Comparison of ENCODE assay signal across 8 mouse cellular contexts in genomic region chr12:5166141-5166540, GRCm38 (mm10).
A peak's percentile ranks its signal among the peaks of the same experiment; 100 is the strongest.
DNase-seq lines count a peak whose midpoint lies in the region; ATAC-seq and TF ChIP-seq lines count a peak whose summit lies in the region.

No protein-coding gene starts in this region.

- no peak overlapping the region for H3K27ac ChIP-seq in liver, embryonic 14.5 days
- no peak overlapping the region for H3K27ac ChIP-seq in lung, embryonic 16.5 days (ENCODE audit: low read length)
- H3K27ac ChIP-seq in testis, adult 2 months (ENCODE audit: control insufficient read depth, insufficient read depth, low read depth, low read length): no peak overlapping the region

- H3K27me3 ChIP-seq in liver, embryonic 14.5 days (ENCODE audit: control insufficient read depth, insufficient read depth, low read length): no peaks in the 10 kb centered on the region
- no peaks in the 10 kb centered on the region for H3K27me3 ChIP-seq in lung, embryonic 16.5 days (ENCODE audit: control insufficient read depth, insufficient read depth, low read depth, low read length)
- H3K27me3 ChIP-seq in testis, adult 2 months (ENCODE audit: control insufficient read depth, insufficient read depth, low read length): no peaks in the 10 kb centered on the region

- H3K9me3 ChIP-seq in liver, embryonic 14.5 days (ENCODE audit: control insufficient read depth, low read length): no peaks in the 10 kb centered on the region
- H3K9me3 ChIP-seq in lung, embryonic 16.5 days (ENCODE audit: control insufficient read depth, low read length): no peaks in the 10 kb centered on the region

- ATAC-seq in liver, embryonic 14.5 days (ENCODE audit: insufficient read depth): no peak
- peak; percentile 74 for ATAC-seq in lung, embryonic 16.5 days (ENCODE audit: low read depth)
- no peak for ATAC-seq in erythroblast, adult 5-6 weeks (replicated peaks; ENCODE audit: low FRiP score, poor library complexity, severe bottlenecking)

- TF ChIP-seq POLR2A in testis, adult 2 months (IDR thresholded peaks at IDR 0.05; ENCODE audit: control insufficient read depth, low read depth, low read length): no peak

- peak; percentile 29; the same call in 1 of the 2 replicates for TF ChIP-seq CTCF in liver, embryonic 14.5 days (IDR thresholded peaks at IDR 0.05; ENCODE audit: low read depth)
- TF ChIP-seq CTCF in testis, adult 2 months (IDR thresholded peaks at IDR 0.05; ENCODE audit: control insufficient read depth, insufficient read depth, insufficient replicate concordance, low read depth, low read length): peak; percentile 45; the same call in 1 of the 2 replicates

- WGBS in liver, embryonic 14.5 days (ENCODE audit: insufficient replicate concordance): 32% methylated on average over 6 of the region's 6 CpGs
- WGBS in lung, embryonic 16.5 days: 48% methylated on average over 6 of the region's 6 CpGs

- no peaks in the 10 kb centered on the region for H3K36me3 ChIP-seq in liver, embryonic 14.5 days (replicated peaks; ENCODE audit: control insufficient read depth, insufficient read depth, low read depth)
- no peaks in the 10 kb centered on the region for H3K36me3 ChIP-seq in lung, embryonic 16.5 days (ENCODE audit: control insufficient read depth, insufficient read depth, low read length)
- no peaks in the 10 kb centered on the region for H3K36me3 ChIP-seq in testis, adult 2 months (ENCODE audit: control insufficient read depth, insufficient read depth, low read length)

- H3K4me3 ChIP-seq in liver, embryonic 14.5 days (ENCODE audit: insufficient read depth in 1 of 2, low read depth in 2 of 2, low read length in 2 of 2): no peak overlapping the region
- no peak overlapping the region for H3K4me3 ChIP-seq in lung, embryonic 16.5 days (ENCODE audit: low read length)
- no peak overlapping the region for H3K4me3 ChIP-seq in testis, adult 2 months (ENCODE audit: control insufficient read depth, low read depth, low read length)

- peak; percentile 59 to 62 for DNase-seq in adrenal gland, adult (ENCODE audit: inconsistent age in 2 of 2, low spot score in 1 of 2)
- DNase-seq in adrenal gland, adult 8-10 months: no peak
- no peak for DNase-seq in liver, embryonic 14.5 days (ENCODE audit: low read depth in 3 of 3, low spot score in 3 of 3)
- DNase-seq in liver: no peak
- DNase-seq in layer of hippocampus, adult 11-12 months (ENCODE audit: low spot score): no peak

- H3K4me1 ChIP-seq in liver, embryonic 14.5 days (replicated peaks; ENCODE audit: control insufficient read depth in 2 of 2, insufficient read depth in 2 of 2, low read length in 1 of 2): no peaks in the 10 kb centered on the region
- H3K4me1 ChIP-seq in lung, embryonic 16.5 days (replicated peaks; ENCODE audit: control insufficient read depth, insufficient read depth, low read length): peaks cover 6% of the 10 kb centered on the region; the same call in 1 of the 2 replicates
- no peaks in the 10 kb centered on the region for H3K4me1 ChIP-seq in testis, adult 2 months (ENCODE audit: control insufficient read depth, insufficient read depth, low read length)

- TF ChIP-seq EP300 in liver, embryonic 14.5 days (IDR thresholded peaks at IDR 0.05; ENCODE audit: low read depth): no peak

- no peak overlapping the region for H3K4me2 ChIP-seq in liver, embryonic 14.5 days (ENCODE audit: low read depth)
- H3K4me2 ChIP-seq in lung, embryonic 16.5 days (ENCODE audit: low read depth, low read length): no peak overlapping the region

- H3K9ac ChIP-seq in liver, embryonic 14.5 days (replicated peaks): no peak overlapping the region
- no peak overlapping the region for H3K9ac ChIP-seq in lung, embryonic 16.5 days (ENCODE audit: low read length)

Comparison
In these comparisons a context has a peak if more than half of its experiments do, and no peak if none do; other contexts are left out.
1. DNase-seq: peak in adrenal gland, adult (2 of 2); none in adrenal gland, adult 8-10 months (single experiment), liver, embryonic 14.5 days (0 of 3), liver (single experiment) and layer of hippocampus, adult 11-12 months (single experiment).